Mouse (Mus musculus): ENCODE data around the gene Atp6v0a4. TPM values are rescaled to one million over a fixed set of nuclear protein-coding genes. Genes with fewer than 3 reads are reported as not detected.

Gene Atp6v0a4
- polyA plus RNA-seq, 1 experiment from 2014 or later: 11.9 TPM

- H3K9me3 ChIP-seq (ENCODE audit: control insufficient read depth, low read length): no peaks in the 10 kb centered on the region
- no peaks in the 10 kb centered on the region for H3K4me1 ChIP-seq (replicated peaks; ENCODE audit: control insufficient read depth, insufficient read depth)
- no peaks in the 10 kb centered on the region for H3K27me3 ChIP-seq (ENCODE audit: control insufficient read depth, insufficient read depth, low read length)
- H3K4me2 ChIP-seq (replicated peaks; ENCODE audit: low read depth): no peak overlapping the region
- no peak overlapping the region for H3K4me3 ChIP-seq (ENCODE audit: low read depth, low read length)
- no peaks in the 10 kb centered on the region for H3K36me3 ChIP-seq (ENCODE audit: control insufficient read depth, insufficient read depth, low read length)
- ATAC-seq (ENCODE audit: low FRiP score, low TSS enrichment): no peak
- H3K9ac ChIP-seq (ENCODE audit: low read length): no peak overlapping the region
- 91% methylated on average over 6 of the region's 6 CpGs for WGBS
- DNase-seq (ENCODE audit: low spot score): no peak
- H3K27ac ChIP-seq (replicated peaks): no peak overlapping the region
- TF ChIP-seq CTCF (IDR thresholded peaks at IDR 0.05; ENCODE audit: low read depth): peak; percentile 28; the same call in 1 of the 2 replicates
- TF ChIP-seq EP300 (optimal IDR thresholded peaks at IDR 0.05): no peak
These were observed 74.8 kb downstream of the Atp6v0a4 start for GRCm38 (mm10) chr6:38049601-38050000.

DNA sequence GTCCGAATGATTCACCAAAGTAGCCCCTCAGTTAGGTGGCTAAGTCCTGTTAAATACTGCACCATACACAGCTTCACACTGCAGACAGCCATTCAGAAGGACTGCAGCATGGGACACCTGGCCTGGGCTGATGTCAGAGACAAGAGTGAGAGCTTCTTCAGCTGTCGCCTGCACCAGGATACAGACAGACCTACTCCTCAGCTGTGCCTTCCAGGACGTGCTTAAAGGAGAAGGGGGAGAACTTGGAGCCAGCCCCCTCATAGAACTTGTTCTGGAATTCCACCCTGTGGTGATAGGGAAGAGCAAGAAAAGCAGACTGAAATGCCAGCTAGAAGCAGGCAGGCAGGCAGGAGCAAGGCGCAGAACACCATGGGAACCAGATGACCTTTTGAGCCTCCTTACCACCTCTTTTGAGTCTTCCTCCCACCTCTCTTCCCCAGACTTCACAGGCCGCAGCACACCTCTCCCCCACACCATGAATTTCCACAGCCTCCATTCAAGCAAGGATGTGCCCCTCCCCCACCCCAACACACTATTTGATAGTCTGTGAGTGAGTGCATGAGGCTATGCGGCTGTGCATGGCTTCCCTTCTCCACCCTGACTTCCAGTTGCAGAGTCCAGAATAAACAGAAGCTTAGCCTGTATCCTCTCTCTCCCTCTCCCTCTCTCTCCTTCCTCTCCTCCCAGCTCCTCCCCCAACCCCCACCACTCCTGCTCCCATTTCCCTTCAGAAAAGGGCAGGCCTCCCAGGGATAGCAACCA, 75.4 kb downstream of the Atp6v0a4 start:
- no peak overlapping the region for H3K9ac ChIP-seq (ENCODE audit: low read length)
- TF ChIP-seq EP300 (optimal IDR thresholded peaks at IDR 0.05) (no peak), CTCF (IDR thresholded peaks at IDR 0.05; ENCODE audit: low read depth) (no peak)
- no peaks in the 10 kb centered on the region for H3K36me3 ChIP-seq (ENCODE audit: control insufficient read depth, insufficient read depth, low read length)
- 0 out of 2 replicates have a peak overlapping the region, but pooled peaks have one; percentile 18 for H3K27ac ChIP-seq (replicated peaks)
- H3K4me3 ChIP-seq (ENCODE audit: low read depth, low read length): no peak overlapping the region
- ATAC-seq (ENCODE audit: low FRiP score, low TSS enrichment) (no peak), DNase-seq (ENCODE audit: low spot score) (no peak)
- no peak overlapping the region for H3K4me2 ChIP-seq (replicated peaks; ENCODE audit: low read depth)
- no peaks in the 10 kb centered on the region for H3K4me1 ChIP-seq (replicated peaks; ENCODE audit: control insufficient read depth, insufficient read depth)
- 48% methylated on average over 6 of the region's 6 CpGs for WGBS
- no peaks in the 10 kb centered on the region for H3K9me3 ChIP-seq (ENCODE audit: control insufficient read depth, low read length)
- H3K27me3 ChIP-seq (ENCODE audit: control insufficient read depth, insufficient read depth, low read length): no peaks in the 10 kb centered on the region

GRCm38 (mm10) chr6:38048003-38048402, 76.4 kb downstream of the Atp6v0a4 start:
- ATAC-seq (ENCODE audit: low FRiP score, low TSS enrichment): no peak
- no peak overlapping the region for H3K27ac ChIP-seq (replicated peaks)
- TF ChIP-seq EP300 (optimal IDR thresholded peaks at IDR 0.05) (no peak), CTCF (IDR thresholded peaks at IDR 0.05; ENCODE audit: low read depth) (no peak)
- DNase-seq (ENCODE audit: low spot score): no peak
- no peaks in the 10 kb centered on the region for H3K9me3 ChIP-seq (ENCODE audit: control insufficient read depth, low read length)
- H3K4me1 ChIP-seq (replicated peaks; ENCODE audit: control insufficient read depth, insufficient read depth): no peaks in the 10 kb centered on the region
- WGBS: 81% methylated on average over 4 of the region's 4 CpGs
- no peak overlapping the region for H3K4me3 ChIP-seq (ENCODE audit: low read depth, low read length)
- H3K36me3 ChIP-seq (ENCODE audit: control insufficient read depth, insufficient read depth, low read length): no peaks in the 10 kb centered on the region
- no peak overlapping the region for H3K4me2 ChIP-seq (replicated peaks; ENCODE audit: low read depth)
- H3K9ac ChIP-seq (ENCODE audit: low read length): no peak overlapping the region
- no peaks in the 10 kb centered on the region for H3K27me3 ChIP-seq (ENCODE audit: control insufficient read depth, insufficient read depth, low read length)

DNA sequence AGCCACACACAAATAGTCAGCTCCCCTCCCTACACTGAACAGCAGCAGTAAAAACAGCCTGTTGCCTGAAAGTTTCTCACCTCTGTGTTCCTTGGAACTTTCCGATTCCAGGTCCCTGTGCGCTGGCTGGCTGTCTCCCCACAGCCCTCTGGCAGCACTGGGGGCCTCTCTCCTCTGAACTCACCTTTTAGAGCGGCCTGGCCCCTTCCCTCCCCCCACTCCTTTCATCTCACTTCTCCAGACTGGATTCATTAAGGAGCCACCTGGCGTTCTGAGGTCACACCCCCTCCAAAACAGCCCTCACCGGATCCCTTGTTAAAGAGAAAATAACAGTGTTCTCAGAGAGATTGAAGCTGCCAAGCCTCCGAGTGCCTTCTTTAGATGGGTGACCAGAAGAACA, 77.5 kb downstream of the Atp6v0a4 start, which contains the start of gene Svopl:
Gene Svopl, minus strand, starts transcription at position 159 of the 400 bp plus-strand sequence.
- Histone ChIP-seq H3K4me2 (replicated peaks; ENCODE audit: low read depth) (no peak within 1 kb of the TSS), H3K9me3 (ENCODE audit: control insufficient read depth, low read length) (no peaks in the 10 kb centered on the region), H3K4me3 (ENCODE audit: low read depth, low read length) (no peak within 1 kb of the TSS), H3K4me1 (replicated peaks; ENCODE audit: control insufficient read depth, insufficient read depth) (no peaks in the 10 kb centered on the region), H3K36me3 (ENCODE audit: control insufficient read depth, insufficient read depth, low read length) (no peaks in the 10 kb centered on the region), H3K27me3 (ENCODE audit: control insufficient read depth, insufficient read depth, low read length) (no peaks in the 10 kb centered on the region), H3K9ac (ENCODE audit: low read length) (no peak within 1 kb of the TSS), H3K27ac (replicated peaks) (no peak within 1 kb of the TSS)
- TF ChIP-seq CTCF (IDR thresholded peaks at IDR 0.05; ENCODE audit: low read depth) (no peak), EP300 (optimal IDR thresholded peaks at IDR 0.05) (no peak)
- no peak for ATAC-seq (ENCODE audit: low FRiP score, low TSS enrichment)
- no peak for DNase-seq (ENCODE audit: low spot score)
- 30% methylated on average over 6 of the region's 6 CpGs for whole genome bisulfite sequencing

DNA sequence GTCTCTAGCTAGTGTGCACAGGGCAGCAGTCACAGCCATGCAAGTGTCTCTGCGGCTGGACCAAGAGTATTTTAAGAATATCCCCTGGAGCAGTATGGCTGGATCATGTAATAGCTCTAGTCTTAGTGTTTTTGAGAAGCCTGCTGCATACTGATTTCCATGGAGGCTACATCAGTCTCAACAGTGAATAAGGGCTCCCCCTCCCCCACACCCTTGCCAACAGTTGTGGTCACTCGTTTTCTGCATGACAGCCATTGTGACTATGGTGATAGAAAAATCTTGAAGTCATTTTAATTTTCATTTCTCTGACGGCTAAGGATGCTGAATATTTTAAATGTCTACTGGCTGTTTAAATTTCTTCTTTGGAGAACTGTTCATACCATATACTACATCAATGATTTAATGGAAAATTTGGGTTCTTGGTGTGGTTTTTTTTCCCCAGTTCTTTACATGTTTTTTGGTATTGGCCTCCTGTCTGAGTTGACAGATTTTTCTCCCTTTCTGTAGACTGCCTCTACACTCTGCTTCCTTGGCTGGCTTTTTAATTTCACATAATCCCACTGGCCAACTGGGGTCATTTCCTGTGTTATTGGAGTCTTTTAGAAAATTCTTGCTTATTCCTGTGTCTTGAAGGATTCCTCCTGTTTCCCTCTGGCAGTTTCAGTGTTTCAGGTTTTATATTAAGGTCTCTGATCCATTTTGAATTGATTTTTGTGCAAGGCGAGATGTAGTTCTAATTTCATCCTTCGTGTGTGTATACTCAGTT, 91.4 kb downstream of the Atp6v0a4 start:
- Histone ChIP-seq H3K27me3 (ENCODE audit: control insufficient read depth, insufficient read depth, low read length) (no peaks in the 10 kb centered on the region), H3K4me1 (replicated peaks; ENCODE audit: control insufficient read depth, insufficient read depth) (no peaks in the 10 kb centered on the region), H3K27ac (replicated peaks) (no peak overlapping the region), H3K4me3 (ENCODE audit: low read depth, low read length) (no peak overlapping the region), H3K9ac (ENCODE audit: low read length) (no peak overlapping the region), H3K4me2 (replicated peaks; ENCODE audit: low read depth) (no peak overlapping the region), H3K36me3 (ENCODE audit: control insufficient read depth, insufficient read depth, low read length) (no peaks in the 10 kb centered on the region), H3K9me3 (ENCODE audit: control insufficient read depth, low read length) (no peaks in the 10 kb centered on the region)
- ATAC-seq (ENCODE audit: low FRiP score, low TSS enrichment): no peak
- TF ChIP-seq CTCF (IDR thresholded peaks at IDR 0.05; ENCODE audit: low read depth) (no peak), EP300 (optimal IDR thresholded peaks at IDR 0.05) (no peak)
- no peak for DNase-seq (ENCODE audit: low spot score)
- WGBS: 54% methylated on average over 5 of the region's 5 CpGs

Data from stomach, postnatal 0 days (tissue).